Mouse (Mus musculus) layer of hippocampus, adult 18-20 months (tissue): ENCODE measurements at regions not wholly inside any gene's neighbourhood (a gene's known extent, or its start where the extent isn't known, plus 50 kb on each side); places are given as distances from the start of the nearest gene placed in this dataset.

ENCODE experiments used
- DNase-seq, 2 experiments: peaks; one replicate each; pipeline ENCODE4 v3.0.0; 2022; ENCODE audit warnings: low spot score in 2 of 2

- DNase-seq, result no peak
Observed at GRCm38 (mm10) chr10:55096223-55096622, 1010.5 kb upstream of the Msl3l2 start.

- DNase-seq, result peak in 1 of 2 experiments; percentile 11
Observed at GRCm38 (mm10) chr10:55097225-55097624, 1009.5 kb upstream of the Msl3l2 start.

- no peak for DNase-seq
Observed at GRCm38 (mm10) chr10:55098278-55098677, 1008.4 kb upstream of the Msl3l2 start.

- DNase-seq, result no peak
Observed at GRCm38 (mm10) chr10:55112217-55112616, 994.5 kb upstream of the Msl3l2 start.

DNA sequence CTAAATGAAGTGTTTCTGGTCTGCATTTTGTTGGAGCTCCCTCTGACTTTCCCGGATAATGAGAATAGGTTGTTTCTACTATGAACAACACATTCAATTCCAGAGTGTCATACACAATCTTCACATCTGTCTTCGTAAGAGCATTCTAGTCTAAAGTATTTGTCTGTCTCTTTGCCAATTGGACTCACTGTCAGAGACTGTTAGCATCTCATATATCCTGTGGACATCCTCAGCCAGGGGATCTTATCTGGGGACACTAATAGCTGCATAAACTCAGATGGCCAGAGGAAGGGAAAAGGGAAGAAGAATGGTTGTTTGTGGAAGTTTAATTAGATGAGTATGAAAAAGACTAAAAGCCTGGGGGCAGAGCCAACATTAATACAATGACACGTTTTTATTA, 958.5 kb upstream of the Msl3l2 start:
- DNase-seq, result no peak

- DNase-seq, result no peak
Observed at GRCm38 (mm10) chr10:55192176-55192575, 914.5 kb upstream of the Msl3l2 start.

- DNase-seq, result no peak
Observed at GRCm38 (mm10) chr10:55194144-55194543, 912.6 kb upstream of the Msl3l2 start.

- no peak for DNase-seq
Observed at GRCm38 (mm10) chr10:55195266-55195665, 911.5 kb upstream of the Msl3l2 start.

- DNase-seq, result no peak
Observed at GRCm38 (mm10) chr10:55237156-55237555, 869.6 kb upstream of the Msl3l2 start.

DNA sequence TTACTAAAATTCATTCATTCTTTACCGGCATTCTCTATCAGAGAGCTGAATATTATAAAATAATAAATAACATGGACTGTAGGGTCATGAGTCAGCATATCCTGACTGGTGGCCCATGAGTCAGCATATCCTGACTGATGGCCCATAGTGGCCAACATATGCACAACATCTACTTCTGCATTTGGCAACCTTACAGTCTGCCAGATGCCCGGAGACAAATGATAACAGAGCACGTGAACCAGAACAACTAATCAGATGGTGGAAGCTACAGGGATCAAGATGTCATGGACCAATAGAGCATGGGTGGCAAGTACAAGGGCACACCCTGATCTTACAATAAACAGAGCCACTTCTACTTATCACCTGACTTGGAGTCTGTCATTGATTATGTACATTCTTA, 849.4 kb upstream of the Msl3l2 start:
- no peak for DNase-seq

DNA sequence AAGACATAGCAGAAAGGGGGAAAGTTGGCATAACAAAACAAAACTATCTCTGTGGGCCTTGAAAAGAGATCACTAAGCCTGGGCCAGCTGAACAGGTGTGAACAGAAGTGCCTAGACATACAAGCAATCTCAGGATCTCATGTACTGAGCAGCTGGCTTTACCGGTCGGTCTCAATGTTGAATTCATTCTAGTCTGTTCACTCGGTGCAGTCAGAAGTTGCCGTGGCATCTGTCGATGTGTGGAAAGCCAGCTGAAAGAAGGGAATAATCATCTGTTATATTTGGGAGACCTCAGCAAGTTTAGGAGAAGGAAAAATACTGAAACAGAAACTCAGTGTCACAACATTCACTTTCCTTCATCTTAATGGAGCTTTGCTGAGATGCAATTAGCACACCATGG, 806.6 kb upstream of the Msl3l2 start:
- DNase-seq, result peak in 1 of 2 experiments; percentile 2

GRCm38 (mm10) chr10:55333836-55334235, 772.9 kb upstream of the Msl3l2 start:
- no peak for DNase-seq

DNA sequence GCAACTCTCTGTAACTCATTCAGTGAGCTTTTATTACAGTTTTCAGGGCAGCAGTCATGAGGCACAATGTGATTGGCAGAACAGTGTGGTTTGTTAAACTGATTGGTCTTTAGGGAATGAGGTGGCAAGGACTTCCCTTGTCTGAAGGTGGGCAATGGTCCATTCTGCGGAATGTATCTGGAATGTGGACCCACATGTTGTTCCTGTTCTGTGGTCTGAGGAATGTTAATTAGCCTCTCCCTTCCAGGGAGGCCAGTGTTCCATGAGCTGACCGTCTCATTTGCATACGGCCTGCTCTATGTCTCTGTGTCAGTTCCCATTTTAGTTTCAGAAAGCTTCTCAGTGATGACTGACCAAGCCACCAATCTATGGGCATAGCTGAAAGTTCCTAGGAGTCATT, 770.7 kb upstream of the Msl3l2 start:
- no peak for DNase-seq

GRCm38 (mm10) chr10:55348071-55348470, 758.6 kb upstream of the Msl3l2 start:
- no peak for DNase-seq
